Mouse (Mus musculus): ENCODE measurements around the gene Ipcef1.

GRCm38 (mm10) chr10:6930889-6931288, 121.4 kb downstream of the Ipcef1 start:
- TF ChIP-seq EP300 (optimal IDR thresholded peaks at IDR 0.05) (no peak), CTCF (IDR thresholded peaks at IDR 0.05; ENCODE audit: low read depth) (no peak)
